Mouse (Mus musculus) retina, embryonic 14.5 days (tissue): Measurements from ENCODE around the gene Fgf14.
"Not testable (repeated sequence)": the region's sequence is repeated elsewhere in the genome, so short reads cannot be mapped to it uniquely, and the experiment has no call there.

Experiments
- DNase-seq: peaks from one replicate; pipeline ENCODE4 v3.0.0-alpha.2; 2015; ENCODE audit warnings: low spot score

Gene Fgf14

DNA sequence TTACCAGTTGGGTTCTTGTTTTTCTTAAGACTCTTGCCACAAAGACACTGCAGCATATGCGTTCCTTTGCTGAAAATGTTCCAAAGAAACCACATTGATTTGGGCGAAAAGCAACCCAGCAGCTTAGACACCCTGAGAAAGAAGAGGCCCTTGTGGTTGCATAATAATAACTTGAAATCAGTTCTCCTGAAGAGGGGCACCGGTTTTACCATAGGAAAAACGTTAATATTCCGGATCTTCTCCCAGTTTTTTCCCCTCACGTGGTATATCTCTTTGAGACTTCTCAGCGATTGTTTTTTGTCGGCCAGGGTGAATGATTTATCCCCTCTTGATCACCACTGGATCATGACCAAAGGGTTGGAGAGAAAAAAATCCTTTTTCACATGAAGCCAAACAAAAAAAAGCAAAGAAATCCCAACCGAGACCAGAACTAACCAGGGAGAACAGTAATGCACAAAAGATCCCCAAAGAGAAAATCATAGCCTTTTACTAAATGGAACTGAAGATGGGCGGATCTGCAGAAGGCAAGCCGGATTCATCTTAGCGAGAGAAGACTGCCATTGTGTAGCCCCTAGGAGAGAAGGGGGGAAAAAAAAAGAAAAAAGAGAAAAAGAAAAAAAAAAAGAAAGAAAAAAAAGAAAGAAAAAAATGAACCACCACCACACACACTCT, at the start of gene Fgf14:
Gene Fgf14, minus strand, starts transcription at position 622 of the 672 bp plus-strand sequence.
- DNase-seq, result peak; percentile 32

DNA sequence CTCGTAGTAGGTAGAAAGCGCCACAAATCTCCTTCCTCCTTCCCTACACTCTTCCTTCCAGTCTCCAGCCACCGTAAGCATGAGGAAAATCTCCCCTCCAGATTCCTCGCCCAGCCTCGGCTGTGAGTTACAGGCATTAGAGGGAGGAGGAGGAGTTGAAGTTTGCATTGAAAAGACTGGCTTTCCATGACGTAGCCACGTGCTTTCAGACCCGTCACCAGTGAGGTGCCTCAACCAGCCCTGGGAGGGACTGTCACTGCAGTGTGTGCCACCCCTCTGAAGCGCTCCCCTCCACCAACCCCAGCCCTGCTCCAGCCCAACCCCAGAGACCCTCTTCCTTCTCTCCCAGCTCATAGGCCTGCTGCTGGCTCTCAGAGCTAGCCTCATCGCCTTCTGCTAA, 452 bp upstream of the Fgf14 start:
- DNase-seq, result peak; percentile 80

DNA sequence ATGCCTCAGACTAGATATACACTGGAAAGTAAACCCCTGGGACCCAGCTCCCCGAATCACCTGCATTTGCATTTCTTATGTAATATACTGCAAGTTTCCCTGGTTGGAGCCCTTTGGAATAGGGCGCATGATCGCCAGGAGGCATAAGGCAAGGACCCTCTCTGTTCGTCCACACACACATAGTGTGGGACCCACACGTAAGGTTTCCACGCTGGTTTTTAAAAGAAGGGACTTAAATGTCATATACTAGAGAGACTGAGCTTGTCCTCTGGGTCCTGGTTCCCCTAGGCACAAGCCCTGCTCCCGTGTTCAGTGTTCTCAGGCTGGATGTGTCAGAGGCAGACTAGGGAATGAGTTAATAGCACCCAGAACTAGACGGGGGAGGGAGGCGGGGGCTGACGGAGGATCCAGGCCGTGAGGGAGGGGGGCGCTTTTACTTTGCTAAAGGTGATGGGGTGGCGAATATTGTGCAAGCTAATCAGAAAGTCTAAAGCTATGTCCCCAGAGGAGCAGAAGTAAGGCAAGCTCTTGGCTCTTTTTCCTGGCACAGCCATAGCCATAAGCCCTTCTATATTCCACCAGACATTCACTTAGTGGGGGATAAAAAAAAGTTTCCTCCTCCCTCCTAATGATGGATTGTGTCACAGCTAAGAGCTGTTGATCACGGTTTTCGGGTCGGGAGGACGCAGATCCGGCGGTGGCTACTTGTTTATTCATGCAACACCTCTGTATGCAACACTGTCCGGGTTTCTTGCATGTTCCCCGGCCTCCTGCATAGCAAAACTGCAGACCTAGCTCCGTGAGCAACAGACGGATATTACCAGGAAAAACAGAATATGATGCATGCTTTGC, 1.0 kb downstream of the Fgf14 start:
- peak; percentile 50 for DNase-seq

DNA sequence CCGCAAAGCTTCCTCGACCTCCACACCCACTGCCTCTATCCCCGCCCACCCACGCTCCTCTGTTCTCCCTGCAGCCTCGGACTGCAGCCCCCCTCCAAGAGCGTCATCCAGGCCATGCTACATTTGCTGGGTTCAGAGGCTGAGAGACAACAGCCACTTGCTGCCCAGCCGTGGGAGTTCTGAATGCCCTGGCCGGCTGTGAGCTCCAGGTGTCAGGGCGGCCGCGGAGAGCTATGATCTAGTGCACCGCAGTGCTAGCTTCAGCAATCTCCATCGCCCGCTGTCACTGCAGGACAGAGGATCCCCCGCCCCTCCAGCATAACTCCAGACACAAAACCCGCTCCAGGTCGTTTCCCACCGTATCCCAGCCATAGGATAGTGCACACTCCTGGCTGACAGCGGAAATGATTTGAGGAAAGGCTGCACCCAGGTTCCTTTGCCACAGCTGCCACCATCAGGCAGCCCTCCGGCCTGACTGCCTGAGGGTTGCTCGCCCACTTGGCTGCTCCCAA, 1.7 kb downstream of the Fgf14 start:
- peak; percentile 69 for DNase-seq

DNA sequence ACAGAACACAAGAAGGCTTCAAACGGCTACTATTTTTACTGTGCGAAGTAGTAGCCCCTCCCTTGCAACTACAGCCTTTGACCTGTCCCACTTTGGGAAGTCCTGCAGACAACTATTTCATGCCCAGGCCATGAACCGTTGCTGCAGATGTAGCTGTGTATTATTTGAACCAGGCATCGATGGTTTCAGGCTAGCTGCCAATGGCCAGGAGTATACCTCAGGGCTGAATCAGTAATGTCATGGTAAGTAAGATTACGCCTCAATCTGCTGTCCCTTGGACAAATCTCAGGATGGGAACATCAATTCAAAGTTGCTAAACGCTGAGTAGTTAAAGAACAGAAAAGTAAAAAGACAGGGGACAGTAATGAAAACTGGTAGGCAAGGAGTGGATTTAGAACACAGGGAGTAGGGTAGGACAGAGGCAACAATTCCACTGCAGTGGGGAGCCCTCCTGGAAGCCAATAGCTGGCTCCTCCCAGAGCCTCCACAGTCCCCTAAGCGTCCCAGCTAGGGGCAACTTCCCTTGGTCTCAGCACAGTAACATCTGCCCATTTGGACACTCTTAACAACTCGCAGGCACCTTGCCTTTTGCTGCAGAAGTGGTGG, 2.3 kb downstream of the Fgf14 start:
- DNase-seq, result no peak

DNA sequence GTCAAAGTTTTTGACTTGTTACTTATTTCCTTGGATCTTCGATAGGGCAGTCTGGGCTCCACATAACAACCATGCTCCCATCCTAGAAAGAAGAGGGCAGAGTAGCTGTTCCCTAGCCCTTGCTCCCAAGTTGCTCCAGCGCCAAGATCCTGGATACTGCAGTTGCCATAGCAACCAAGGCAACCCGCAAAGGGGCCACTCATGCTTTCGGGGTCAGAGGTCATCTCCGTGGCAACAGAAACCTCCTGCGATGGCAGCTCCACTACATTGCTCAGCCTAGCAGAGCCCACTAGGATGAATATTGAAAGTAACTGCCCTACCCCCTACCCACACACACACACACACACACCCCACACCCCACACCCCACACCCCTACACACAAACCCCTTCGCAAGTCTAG, 7.2 kb downstream of the Fgf14 start:
- peak; percentile 97 for DNase-seq

DNA sequence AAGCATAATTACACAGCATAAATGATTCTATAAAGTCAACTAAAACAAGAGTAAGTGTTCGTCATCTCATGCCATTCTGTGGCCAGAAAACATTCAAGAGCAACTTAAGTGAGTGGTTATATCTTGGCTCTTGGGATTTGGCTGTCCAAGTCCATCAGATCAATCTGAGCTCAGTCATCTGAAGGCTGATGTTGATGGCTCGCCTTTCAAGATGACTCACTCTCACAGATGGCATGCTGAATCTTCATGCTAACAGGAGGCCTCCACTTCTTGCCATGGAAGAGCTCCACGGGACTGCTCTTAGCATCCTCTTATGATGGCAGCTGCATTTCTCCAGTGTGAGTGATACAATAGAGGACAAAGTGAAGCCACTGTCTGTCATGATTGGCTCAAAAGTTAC, 34.1 kb downstream of the Fgf14 start:
- peak; percentile 52 for DNase-seq

DNA sequence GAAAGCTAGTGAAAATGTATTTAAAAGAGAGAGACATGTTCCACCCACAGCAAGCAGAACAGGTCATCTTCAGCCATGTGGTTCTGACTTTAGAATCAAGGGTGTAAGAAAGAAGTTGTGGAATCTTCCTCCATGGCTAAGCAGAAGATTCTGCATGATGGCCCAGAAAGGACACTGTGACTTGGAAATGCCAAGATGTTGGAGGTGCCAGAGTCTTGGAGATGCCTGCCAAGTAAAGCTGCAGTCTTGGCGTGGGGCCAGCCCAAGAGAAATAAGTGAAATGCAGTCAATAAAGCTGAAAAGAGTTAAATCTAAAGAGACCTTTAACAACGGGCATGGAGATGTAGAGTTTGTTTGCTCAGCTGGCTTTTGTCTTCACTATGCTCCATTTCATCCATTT, 42.0 kb downstream of the Fgf14 start:
- DNase-seq, result no peak

DNA sequence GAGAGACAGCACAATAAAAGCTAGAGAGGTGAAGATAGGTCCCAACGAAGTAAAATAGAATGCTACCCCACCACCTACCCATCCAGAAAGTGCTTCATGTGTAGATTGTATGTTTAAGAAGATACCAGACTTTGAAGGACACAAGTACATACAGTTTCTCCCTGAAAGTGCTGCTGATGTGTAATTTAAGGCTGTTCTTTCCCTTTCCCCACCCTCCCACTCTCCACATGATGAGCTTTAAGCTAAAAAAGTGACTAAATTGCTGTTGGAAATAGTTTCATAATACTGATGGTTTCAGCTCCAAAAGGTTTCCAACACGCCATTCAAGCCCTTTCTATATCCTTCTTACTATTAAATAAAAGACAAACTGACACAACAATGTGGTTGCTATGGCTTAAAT, 63.5 kb downstream of the Fgf14 start:
- no peak for DNase-seq

DNA sequence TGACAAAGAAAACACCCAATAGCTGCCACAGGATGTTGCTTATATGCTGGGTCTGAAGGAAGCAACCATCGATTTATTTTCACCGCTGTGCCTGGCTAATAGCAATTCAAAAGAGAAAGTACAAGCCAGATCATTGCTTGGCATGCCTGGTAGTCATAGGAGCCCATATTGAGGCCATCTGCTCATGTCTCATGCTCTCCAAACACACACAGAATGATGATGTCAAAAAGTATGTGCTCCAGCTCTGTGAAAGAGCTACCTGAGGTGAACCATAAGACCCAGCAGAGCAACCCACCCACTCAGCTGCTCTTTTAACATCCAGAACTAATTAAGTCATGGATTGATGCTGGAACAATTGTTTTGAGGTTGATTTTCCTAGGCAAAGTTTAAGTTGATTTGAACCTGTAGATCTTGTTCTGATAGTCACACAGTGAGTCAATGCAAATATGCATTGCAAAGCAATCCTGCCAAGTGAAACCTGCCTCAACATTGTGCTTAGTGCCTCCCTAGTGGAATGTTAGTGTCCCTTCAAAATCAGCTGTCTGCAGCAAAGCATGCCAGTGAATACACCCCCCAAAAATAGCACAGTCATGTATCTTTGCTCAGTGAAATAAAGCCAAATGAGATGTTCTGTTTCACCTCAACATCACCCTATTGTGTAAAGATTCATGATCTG, 70.8 kb downstream of the Fgf14 start:
- DNase-seq, result no peak

DNA sequence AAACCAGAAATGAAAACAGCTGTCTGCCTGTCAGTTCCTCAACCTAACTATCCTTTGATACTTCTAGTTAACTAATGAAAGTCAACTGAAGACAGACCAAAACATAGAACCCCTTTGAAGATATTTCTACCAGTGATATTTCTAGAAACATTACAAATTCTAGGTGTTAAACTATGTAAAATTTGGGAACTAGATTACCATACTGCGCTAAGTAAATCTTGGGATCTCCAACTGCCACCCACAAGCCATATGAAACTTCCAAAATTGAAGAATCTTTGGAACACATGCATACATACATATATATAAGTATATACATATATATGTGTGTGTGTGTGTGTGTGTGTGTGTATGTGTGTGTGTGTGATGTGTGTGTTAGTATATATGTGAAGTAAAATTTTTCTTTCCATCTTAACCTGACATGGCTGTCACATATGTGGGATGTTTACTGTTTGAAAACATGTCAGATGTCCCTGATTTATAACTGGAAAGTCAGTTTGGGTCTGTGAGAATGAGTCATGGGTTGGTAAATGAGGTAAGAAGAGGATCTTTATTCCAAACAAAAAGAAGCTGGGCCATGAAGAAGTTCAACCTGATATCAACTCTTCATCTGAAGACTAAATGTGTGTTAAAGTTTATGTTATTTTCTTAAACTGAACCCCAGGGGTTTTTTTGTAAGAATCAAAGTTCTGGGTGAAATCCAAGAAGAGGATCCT, 71.7 kb downstream of the Fgf14 start:
- DNase-seq, result no peak

DNA sequence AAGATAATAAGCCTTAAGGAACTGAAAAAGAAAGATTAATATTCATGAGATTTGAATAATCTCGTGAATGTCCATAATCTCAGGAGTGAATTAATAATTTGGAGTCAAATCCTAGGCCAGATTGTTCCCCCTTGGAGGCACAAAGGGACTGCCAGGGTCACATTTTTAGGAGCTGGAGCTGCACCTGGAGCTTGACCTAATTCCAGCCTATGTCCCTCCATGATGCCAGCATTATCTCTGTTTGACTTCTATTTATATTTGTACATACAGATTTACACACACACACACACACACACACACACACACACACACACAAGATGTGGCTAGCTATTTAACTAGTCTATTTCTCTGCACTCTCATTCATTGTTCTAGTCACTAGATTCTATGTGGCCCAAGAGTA, 100.4 kb downstream of the Fgf14 start:
- DNase-seq, result no peak

DNA sequence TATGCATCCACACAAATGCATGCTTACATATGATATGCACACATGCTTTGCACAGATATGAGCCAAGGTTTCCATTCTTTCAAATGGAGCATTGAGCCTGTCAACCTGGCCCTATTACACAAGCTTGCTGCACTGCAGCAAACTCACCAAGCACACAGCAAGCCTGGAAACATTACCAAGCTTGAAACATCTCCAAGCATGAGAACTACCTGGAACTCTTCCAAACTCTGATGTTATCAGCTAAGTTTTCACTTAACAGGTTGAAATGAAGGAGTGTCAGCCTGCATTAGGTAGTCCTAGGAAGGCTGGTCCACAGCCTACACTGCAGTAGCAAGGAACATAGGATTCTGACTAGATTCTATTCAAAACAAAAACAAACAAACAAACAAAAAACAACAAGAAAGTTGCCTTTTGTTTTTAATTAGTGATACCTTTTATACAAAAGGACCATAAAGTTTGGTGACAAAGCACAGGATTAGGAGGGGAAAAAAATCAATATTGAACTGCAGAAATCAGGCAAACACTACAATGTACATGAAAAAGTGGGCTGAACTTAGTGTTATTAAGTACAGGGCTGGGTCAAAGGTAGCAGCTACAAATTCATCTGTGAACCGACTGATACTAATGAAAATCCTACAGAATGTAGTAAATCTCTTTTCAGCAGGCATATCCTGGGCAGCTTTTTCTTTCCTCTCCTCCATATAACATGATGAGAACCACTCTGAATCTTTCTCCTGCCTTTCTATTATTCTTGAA, 101.6 kb downstream of the Fgf14 start:
- DNase-seq, result no peak

DNA sequence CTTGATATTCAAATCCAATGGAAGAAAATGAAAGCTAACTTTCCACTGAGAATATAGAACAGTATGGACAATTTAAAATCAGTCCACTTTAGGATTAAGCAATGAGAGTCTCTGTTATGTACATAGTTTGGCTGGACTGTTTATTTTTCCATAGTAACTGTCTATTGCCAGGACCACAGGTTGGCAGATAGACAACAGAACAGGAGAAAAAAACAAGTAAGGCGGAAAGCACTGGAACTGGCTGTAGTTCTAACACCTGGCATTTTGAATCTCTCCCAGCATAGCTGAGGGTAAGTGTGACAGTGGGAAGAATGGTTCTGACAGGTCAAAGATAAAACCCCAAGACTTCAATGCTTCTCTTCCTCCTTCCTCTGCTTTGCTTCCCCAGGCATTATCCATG, 110.5 kb downstream of the Fgf14 start:
- no peak for DNase-seq

DNA sequence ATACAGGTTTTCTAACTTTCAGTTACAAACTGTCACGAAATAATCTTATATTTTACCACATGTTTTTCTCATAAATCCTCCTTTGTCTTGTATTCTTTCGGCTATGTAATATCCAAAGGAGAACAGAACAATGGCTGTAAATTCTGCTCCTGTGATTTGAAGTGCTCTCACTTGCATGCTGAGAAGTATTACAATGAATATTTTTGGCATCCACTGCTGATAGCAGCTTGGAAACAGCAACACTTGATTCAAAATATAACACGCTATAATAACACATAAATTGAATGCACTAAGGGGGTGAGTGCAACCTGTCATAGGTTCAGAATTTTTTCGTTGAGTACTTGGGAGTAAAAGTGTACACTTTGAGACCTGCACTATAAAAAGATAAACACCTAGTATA, 115.4 kb downstream of the Fgf14 start:
- DNase-seq, result no peak

DNA sequence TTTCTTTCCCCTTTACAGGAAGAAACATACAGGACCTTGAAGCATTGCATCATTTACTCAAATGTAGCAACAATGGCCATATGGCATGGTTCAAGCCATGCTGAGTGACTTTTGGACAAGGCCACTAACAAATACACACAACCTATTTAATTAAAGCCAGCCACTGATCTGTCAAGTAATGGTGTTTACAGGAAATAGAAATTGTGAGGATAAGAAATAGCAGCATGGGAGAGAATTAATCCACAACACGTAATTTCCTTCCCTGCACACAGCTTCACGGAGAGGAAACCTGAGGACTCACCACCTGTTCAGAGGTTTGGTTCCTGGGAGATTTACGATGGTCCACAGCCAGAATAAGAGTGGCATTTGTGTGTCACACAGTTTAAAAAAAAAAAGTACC, 140.8 kb downstream of the Fgf14 start:
- DNase-seq, result no peak

DNA sequence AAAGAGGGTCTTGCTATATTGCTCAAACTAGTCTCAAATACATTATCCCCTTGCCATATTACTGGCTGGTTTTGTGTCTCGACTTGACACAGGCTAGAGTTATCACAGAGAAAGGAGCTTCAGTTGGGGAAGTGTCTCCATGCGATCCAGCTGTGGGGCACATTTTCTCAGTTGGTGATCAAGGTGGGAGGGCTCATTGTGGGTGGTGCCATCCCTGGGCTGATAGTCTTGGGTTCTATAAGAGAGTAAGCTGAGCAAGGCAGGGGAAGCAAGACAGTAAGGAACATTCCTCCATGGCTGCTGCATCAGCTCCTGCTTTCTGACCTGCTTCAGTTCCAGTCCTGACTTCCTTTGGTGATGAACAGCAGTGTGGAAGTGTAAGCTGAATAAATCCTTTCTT, 141.6 kb downstream of the Fgf14 start:
- not testable (repeated sequence) for DNase-seq

DNA sequence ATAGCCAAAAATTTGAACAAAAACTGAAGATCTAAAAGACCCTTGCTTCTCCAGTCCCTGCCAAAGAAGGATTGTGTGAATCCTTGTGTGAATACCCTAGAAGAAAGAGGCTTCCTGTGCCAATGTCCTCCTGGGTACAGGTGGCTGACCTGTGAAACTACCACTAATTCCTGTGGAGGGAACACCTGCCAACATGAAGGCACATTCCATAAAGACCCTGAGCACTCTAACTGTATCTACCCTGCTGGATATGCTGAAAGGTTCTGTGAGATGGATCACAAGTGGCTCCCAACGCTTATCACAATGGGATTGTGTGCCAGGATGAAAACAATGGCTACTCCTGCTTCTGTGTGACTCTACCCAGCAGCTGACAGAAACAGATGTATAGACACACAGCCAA, 144.9 kb downstream of the Fgf14 start:
- no peak for DNase-seq

DNA sequence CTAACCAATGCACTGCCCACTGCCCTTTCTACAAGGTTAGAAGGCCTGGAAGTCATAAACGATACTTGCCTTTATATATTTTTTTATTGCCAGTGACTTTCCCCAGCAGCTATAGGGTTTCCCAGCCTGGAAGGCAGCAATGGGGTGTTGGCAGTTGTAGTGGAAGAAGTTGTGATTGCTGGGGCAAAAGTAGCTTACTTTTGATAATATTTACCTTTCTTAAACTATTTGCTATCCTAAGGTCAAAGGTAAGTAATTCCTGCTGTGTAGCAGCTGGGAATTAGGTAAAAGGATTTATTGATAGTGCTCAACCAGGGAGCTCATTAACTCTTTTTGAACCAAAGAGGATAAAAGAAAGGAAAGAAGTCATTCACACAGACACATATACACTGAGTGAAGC, 164.9 kb downstream of the Fgf14 start:
- DNase-seq, result no peak

DNA sequence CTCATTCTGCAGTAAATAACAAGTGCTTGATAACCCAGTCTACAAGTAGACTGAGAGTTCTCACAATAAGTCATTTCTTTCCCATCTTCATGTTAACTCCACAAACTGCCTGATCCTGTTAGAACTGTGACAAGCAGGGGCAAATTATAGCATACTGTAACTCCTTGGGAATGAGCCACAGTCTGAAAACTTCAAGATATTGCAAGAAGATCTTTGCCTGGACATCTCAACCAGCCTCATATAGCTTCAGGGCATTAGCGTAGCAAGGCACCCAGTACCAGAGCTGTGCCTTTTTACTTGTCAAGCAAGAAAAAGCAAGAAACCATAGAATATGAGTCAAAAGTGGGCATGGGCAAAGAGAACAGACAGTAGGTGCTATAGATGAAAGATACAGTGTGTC, 188.0 kb downstream of the Fgf14 start:
- DNase-seq, result no peak

DNA sequence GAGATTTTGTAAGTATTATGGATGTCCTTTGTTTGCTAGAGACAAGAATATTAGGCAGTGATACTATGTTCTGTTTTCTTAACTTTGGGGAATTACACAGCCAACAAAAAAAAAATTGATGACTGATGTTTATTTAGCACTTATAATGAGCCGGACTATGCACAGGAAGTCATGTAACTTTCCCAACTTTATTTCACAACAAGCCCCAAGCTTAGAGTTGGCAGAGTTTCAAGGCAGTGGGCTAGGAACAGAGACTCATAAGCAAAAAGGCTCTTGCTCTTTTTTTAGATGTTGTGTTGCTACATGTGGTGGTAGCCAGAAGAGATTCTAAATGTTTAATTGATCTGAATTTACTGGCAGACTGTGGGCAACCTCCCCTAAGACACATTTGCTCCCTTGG, 191.7 kb downstream of the Fgf14 start:
- no peak for DNase-seq
